25 mouse cellular contexts compared by ENCODE assay signal in the genomic region with DNA sequence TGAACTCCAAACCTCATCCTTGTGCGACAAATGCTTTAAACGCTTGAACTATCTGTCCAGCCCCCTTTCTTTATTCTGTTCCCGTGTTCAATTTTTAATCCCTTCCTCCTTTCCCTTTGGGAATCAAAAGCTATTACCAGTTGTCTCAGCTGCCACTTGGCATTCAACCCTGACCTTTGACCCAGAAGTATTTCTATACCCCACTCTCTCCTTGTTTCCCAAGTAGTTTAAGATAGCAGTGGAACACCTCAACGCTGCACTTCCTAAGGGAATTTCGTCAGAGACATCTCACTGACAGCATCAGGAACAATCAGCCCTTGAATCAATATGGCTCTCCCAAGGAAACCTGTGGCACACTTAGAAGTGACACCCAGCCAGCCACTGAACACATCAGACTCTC.
DNase-seq lines count a peak whose midpoint lies in the region; ATAC-seq lines count a peak whose summit lies in the region.
"Had no signal": no experiment of that assay in that cellular context is flagged by ENCODE, and none has a peak within 500 bp of the region (broad histone marks: within the 10 kb centered on the region; RNA-seq: fewer than 3 reads in every experiment).

No protein-coding gene starts in this region.

- no peak overlapping the region for H3K4me2 ChIP-seq in midbrain, embryonic 11.5 days
- H3K4me2 ChIP-seq in midbrain, embryonic 13.5 days (replicated peaks), result no peak overlapping the region
- H3K4me2 ChIP-seq: embryonic facial prominence, embryonic 15.5 days; hindbrain, embryonic 15.5 days had no signal

- 43% methylated on average over 5 of the region's 5 CpGs for WGBS in midbrain, embryonic 11.5 days
- WGBS in midbrain, embryonic 13.5 days, result 22% methylated on average over 5 of the region's 5 CpGs

- H3K4me1 ChIP-seq in midbrain, embryonic 11.5 days (ENCODE audit: control insufficient read depth, insufficient read depth, low read length), result peaks cover 3% of the 10 kb centered on the region; the same call in 1 of the 2 replicates
- H3K4me1 ChIP-seq in midbrain, embryonic 13.5 days (replicated peaks), result peaks cover 3% of the 10 kb centered on the region; the same call in 1 of the 2 replicates
- H3K4me1 ChIP-seq: embryonic facial prominence, embryonic 15.5 days; heart, embryonic 10.5 days had no signal

- ATAC-seq in midbrain, embryonic 11.5 days (ENCODE audit: low FRiP score), result peak; percentile 52; the same call in 1 of the 2 replicates
- ATAC-seq in midbrain, embryonic 13.5 days, result no peak
- ATAC-seq: CD4-positive, CD25-positive, alpha-beta regulatory T cell, adult 4 months; inflammation-experienced regulatory T-cells, adult 6 months; intestine, postnatal 0 days had no signal

- no peak overlapping the region for H3K4me3 ChIP-seq in midbrain, embryonic 11.5 days (ENCODE audit: low read depth, low read length)
- no peak overlapping the region for H3K4me3 ChIP-seq in midbrain, embryonic 13.5 days (replicated peaks)
- H3K4me3 ChIP-seq: embryonic facial prominence, embryonic 15.5 days; erythroblast, embryonic 14.5 days; forebrain, embryonic 10.5 days; gastrocnemius, adult 2 months; heart, embryonic 10.5 days; hindbrain, embryonic 15.5 days had no signal

- H3K9me3 ChIP-seq in midbrain, embryonic 11.5 days (ENCODE audit: control insufficient read depth, low read length), result no peaks in the 10 kb centered on the region
- H3K9me3 ChIP-seq in midbrain, embryonic 13.5 days, result no peaks in the 10 kb centered on the region
- H3K9me3 ChIP-seq: embryonic facial prominence, embryonic 15.5 days; forebrain, embryonic 10.5 days; G1E; heart, embryonic 10.5 days; hindbrain, embryonic 15.5 days had no signal

- no peaks in the 10 kb centered on the region for H3K36me3 ChIP-seq in midbrain, embryonic 11.5 days (ENCODE audit: control insufficient read depth, insufficient read depth, low read length)
- H3K36me3 ChIP-seq in midbrain, embryonic 13.5 days, result no peaks in the 10 kb centered on the region
- H3K36me3 ChIP-seq: embryonic facial prominence, embryonic 15.5 days; forebrain, embryonic 10.5 days; G1E; heart, embryonic 10.5 days; hindbrain, embryonic 15.5 days had no signal

- DNase-seq in cerebellum, postnatal 10 days, result peak; percentile 44 to 45
- DNase-seq in cerebellum, postnatal 36 days, result no peak
- peak; percentile 45 for DNase-seq in heart, adult 11 months
- no peak for DNase-seq in heart, adult 18-20 months
- DNase-seq in midbrain, embryonic 11.5 days (ENCODE audit: low spot score, missing footprints), result peak; percentile 78
- peak; percentile 37 for DNase-seq in mesoderm, embryonic 11.5 days (ENCODE audit: low read depth, low spot score)
- DNase-seq: adrenal gland, postnatal 10 days; B cell, adult 2 months; cerebellum, adult 11 months; cerebellum, adult 8-10 months; cerebellum, postnatal 25 days; gastrocnemius, adult 2 months; gastrocnemius, postnatal 25 days; heart, postnatal 10 days; heart, postnatal 4 days had no signal

- no peak overlapping the region for H3K27ac ChIP-seq in midbrain, embryonic 11.5 days (ENCODE audit: low read depth, low read length)
- H3K27ac ChIP-seq in midbrain, embryonic 13.5 days, result no peak overlapping the region
- H3K27ac ChIP-seq: embryonic facial prominence, embryonic 15.5 days; forebrain, embryonic 10.5 days; gastrocnemius, adult 2 months; heart, embryonic 10.5 days had no signal

- H3K9ac ChIP-seq in midbrain, embryonic 11.5 days (ENCODE audit: low read length), result no peak overlapping the region
- no peak overlapping the region for H3K9ac ChIP-seq in midbrain, embryonic 13.5 days (replicated peaks)
- H3K9ac ChIP-seq: embryonic facial prominence, embryonic 15.5 days; hindbrain, embryonic 15.5 days had no signal

- peaks cover 28% of the 10 kb centered on the region for H3K27me3 ChIP-seq in midbrain, embryonic 11.5 days (ENCODE audit: control insufficient read depth, insufficient read depth, low read length)
- peaks cover 29% of the 10 kb centered on the region for H3K27me3 ChIP-seq in midbrain, embryonic 13.5 days
- H3K27me3 ChIP-seq: embryonic facial prominence, embryonic 15.5 days; hindbrain, embryonic 15.5 days had no signal

Comparison
In these comparisons a context has a peak if more than half of its experiments do, and no peak if none do; other contexts are left out.
1. DNase-seq: peak in cerebellum, postnatal 10 days (2 of 2), heart, adult 11 months (single experiment), midbrain, embryonic 11.5 days (single experiment) and mesoderm, embryonic 11.5 days (single experiment); none in cerebellum, postnatal 36 days (0 of 2) and heart, adult 18-20 months (0 of 2).